Mouse (Mus musculus) midbrain, embryonic 15.5 days (tissue): ENCODE results near the gene Zfyve28. TPM values are rescaled to one million over a fixed set of nuclear protein-coding genes. Genes with fewer than 3 reads are reported as not detected.

ENCODE experiments used
- ATAC-seq: fragments of 200-750 bp; cut with Nextera tagmentation; replicated peaks from 2 replicates; pipeline ENCODE4 v1.8.0; 2017; ENCODE audit warnings: moderate TSS enrichment
- H3K27ac ChIP-seq: fragments of 300-500 bp; sonication (generic); 2 replicates; pipeline ENCODE4 v1.5.1; 2015; ENCODE audit warnings: mild to moderate bottlenecking, inconsistent platforms
- H3K27me3 ChIP-seq: fragments of 300-500 bp; sonication (generic); replicated peaks from 2 replicates; pipeline ENCODE4 v1.6.1; 2015; ENCODE audit warnings: inconsistent platforms
- H3K36me3 ChIP-seq: fragments of 300-500 bp; sonication (generic); replicated peaks from 2 replicates; pipeline ENCODE4 v1.6.1; 2015; ENCODE audit warnings: inconsistent platforms
- H3K4me1 ChIP-seq: fragments of 300-500 bp; sonication (generic); 2 replicates; pipeline ENCODE4 v1.6.1; 2015; ENCODE audit warnings: inconsistent platforms
- H3K4me2 ChIP-seq: fragments of 300-500 bp; sonication (generic); 2 replicates; pipeline ENCODE4 v1.6.1; 2015; ENCODE audit warnings: inconsistent platforms, mild to moderate bottlenecking, moderate library complexity
- H3K4me3 ChIP-seq: fragments of 300-500 bp; sonication (generic); 2 replicates; pipeline ENCODE4 v1.5.1; 2015; ENCODE audit warnings: mild to moderate bottlenecking, inconsistent platforms
- H3K9ac ChIP-seq: fragments of 300-500 bp; sonication (generic); 2 replicates; pipeline ENCODE4 v1.6.1; 2015; ENCODE audit warnings: mild to moderate bottlenecking, inconsistent platforms
- H3K9me3 ChIP-seq: fragments of 300-500 bp; sonication (generic); 2 replicates; pipeline ENCODE4 v1.6.1; 2016; ENCODE audit warnings: inconsistent platforms
- WGBS: fragments of 180-500 bp; shearing (Covaris S2); methylation state at CpG from one replicate; pipeline ENCODE4 v1.1.7; 2015; ENCODE audit warnings: mixed read lengths; 5-methylcytosine and 5-hydroxymethylcytosine counted together
- polyA plus RNA-seq: library from polyadenylated mRNA; unstranded; fragments of >200 nt; fragmentation: Nextera tagmentation; extraction: Ambion mirVana; gene quantifications from 2 replicates; pipeline ENCODE4 v1.2.1, GENCODE M21; 2015

Gene Zfyve28
- polyA plus RNA-seq, 1 experiment from 2014 or later = 6.1 TPM

DNA sequence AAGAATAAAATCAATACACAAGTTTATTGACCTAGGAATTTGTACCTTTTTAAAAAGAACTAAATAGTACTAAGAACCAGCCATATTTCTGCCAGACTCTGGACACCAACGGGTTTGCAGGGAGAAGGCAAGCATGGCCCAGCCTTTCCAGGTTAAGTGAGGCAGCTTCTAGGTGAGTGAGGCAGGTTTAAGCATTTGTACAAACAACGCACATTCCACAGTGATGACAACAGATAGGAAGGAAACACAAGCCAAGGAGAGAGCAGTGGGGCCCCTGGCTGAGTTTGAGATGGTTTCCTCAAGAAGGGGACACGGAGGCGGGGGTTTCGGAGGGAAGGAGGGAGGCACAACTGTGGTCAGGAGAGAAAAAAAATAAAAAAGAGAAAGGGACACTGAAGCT lies 69.6 kb downstream of the Zfyve28 start:
- Histone ChIP-seq H3K27ac (no peak overlapping the region), H3K4me2 (no peak overlapping the region), H3K27me3 (no peaks in the 10 kb centered on the region), H3K9ac (no peak overlapping the region), H3K4me3 (no peak overlapping the region), H3K36me3 (no peaks in the 10 kb centered on the region), H3K9me3 (no peaks in the 10 kb centered on the region), H3K4me1 (no peaks in the 10 kb centered on the region)
- WGBS = 85% methylated on average over 5 of the region's 5 CpGs
- ATAC-seq = no peak

- H3K27me3 ChIP-seq = no peaks in the 10 kb centered on the region
- H3K9me3 ChIP-seq = no peaks in the 10 kb centered on the region
- H3K27ac ChIP-seq = no peak overlapping the region
- no peak overlapping the region for H3K9ac ChIP-seq
- ATAC-seq = no peak
- H3K4me1 ChIP-seq = no peaks in the 10 kb centered on the region
- no peak overlapping the region for H3K4me2 ChIP-seq
- no peaks in the 10 kb centered on the region for H3K36me3 ChIP-seq
- WGBS = 66% methylated on average over 9 of the region's 9 CpGs
- no peak overlapping the region for H3K4me3 ChIP-seq
Measured at GRCm38 (mm10) chr5:34217756-34218155, 70.5 kb downstream of the Zfyve28 start.

GRCm38 (mm10) chr5:34216025-34216424 lies 72.2 kb downstream of the Zfyve28 start:
- H3K4me2 ChIP-seq = no peak overlapping the region
- no peaks in the 10 kb centered on the region for H3K4me1 ChIP-seq
- H3K27me3 ChIP-seq = no peaks in the 10 kb centered on the region
- no peak overlapping the region for H3K27ac ChIP-seq
- H3K36me3 ChIP-seq = no peaks in the 10 kb centered on the region
- no peaks in the 10 kb centered on the region for H3K9me3 ChIP-seq
- 80% methylated on average over 7 of the region's 7 CpGs for WGBS
- no peak overlapping the region for H3K9ac ChIP-seq
- no peak for ATAC-seq
- no peak overlapping the region for H3K4me3 ChIP-seq

GRCm38 (mm10) chr5:34213659-34214058 lies 74.6 kb downstream of the Zfyve28 start:
- H3K4me1 ChIP-seq = no peaks in the 10 kb centered on the region
- H3K9ac ChIP-seq = no peak overlapping the region
- H3K27me3 ChIP-seq = no peaks in the 10 kb centered on the region
- H3K4me3 ChIP-seq = no peak overlapping the region
- no peak overlapping the region for H3K4me2 ChIP-seq
- H3K9me3 ChIP-seq = no peaks in the 10 kb centered on the region
- H3K27ac ChIP-seq = no peak overlapping the region
- 80% methylated on average over 8 of the region's 8 CpGs for WGBS
- no peaks in the 10 kb centered on the region for H3K36me3 ChIP-seq
- no peak for ATAC-seq

DNA sequence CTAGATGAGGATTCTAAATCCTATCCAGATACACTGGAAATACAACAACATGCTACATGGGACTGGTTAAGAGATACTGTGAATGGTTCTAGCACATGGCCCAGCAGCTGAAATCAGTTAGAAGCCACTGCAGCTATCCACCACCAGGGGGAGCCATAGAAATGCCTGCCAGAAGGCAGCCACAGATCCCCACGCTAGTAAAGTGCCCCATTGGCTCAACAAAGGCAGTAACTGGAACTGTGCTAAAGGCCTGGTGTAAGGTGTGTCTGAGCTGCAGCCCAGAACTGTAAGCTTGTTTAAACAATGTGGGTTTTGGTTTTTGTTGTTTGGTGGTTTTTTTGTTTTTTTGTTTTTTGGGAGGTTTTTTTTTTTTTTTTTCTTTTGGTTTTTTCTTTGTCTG lies 78.0 kb downstream of the Zfyve28 start:
- ATAC-seq = peak; percentile 67; the same call in 1 of the 2 replicates
- 2% methylated on average over 1 of the region's 1 CpGs for WGBS
- H3K4me3 ChIP-seq = no peak overlapping the region
- no peaks in the 10 kb centered on the region for H3K36me3 ChIP-seq
- no peak overlapping the region for H3K27ac ChIP-seq
- H3K9me3 ChIP-seq = no peaks in the 10 kb centered on the region
- no peaks in the 10 kb centered on the region for H3K27me3 ChIP-seq
- no peak overlapping the region for H3K9ac ChIP-seq
- no peaks in the 10 kb centered on the region for H3K4me1 ChIP-seq
- H3K4me2 ChIP-seq = no peak overlapping the region

DNA sequence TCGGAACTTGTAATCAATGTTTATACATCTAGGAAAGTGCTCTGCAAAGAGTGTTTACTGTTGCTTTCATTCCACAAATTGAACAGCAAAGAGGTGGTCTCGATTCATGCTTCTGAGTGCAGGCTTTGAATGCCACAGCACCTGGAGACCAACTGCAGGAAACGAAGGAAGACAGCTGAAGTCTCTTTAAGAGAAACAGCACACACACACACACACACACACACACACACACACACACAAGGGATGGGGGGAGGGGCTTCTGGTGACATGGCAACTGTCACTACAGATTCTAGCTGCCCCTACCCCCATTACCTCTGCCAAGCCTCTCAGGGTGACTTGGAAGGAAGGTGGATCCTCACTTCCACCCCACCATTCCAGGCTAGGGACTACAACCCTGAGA lies 80.7 kb downstream of the Zfyve28 start:
- Histone ChIP-seq H3K27me3 (no peaks in the 10 kb centered on the region), H3K36me3 (no peaks in the 10 kb centered on the region), H3K4me3 (no peak overlapping the region), H3K9me3 (no peaks in the 10 kb centered on the region), H3K27ac (no peak overlapping the region), H3K9ac (no peak overlapping the region), H3K4me2 (no peak overlapping the region), H3K4me1 (no peaks in the 10 kb centered on the region)
- ATAC-seq = no peak
- 63% methylated on average over 3 of the region's 3 CpGs for WGBS

- 85% methylated on average over 2 of the region's 2 CpGs for WGBS
- ATAC-seq = no peak
- H3K4me1 ChIP-seq = no peaks in the 10 kb centered on the region
- no peak overlapping the region for H3K4me3 ChIP-seq
- no peaks in the 10 kb centered on the region for H3K36me3 ChIP-seq
- no peaks in the 10 kb centered on the region for H3K9me3 ChIP-seq
- H3K9ac ChIP-seq = no peak overlapping the region
- H3K27me3 ChIP-seq = no peaks in the 10 kb centered on the region
- H3K4me2 ChIP-seq = no peak overlapping the region
- no peak overlapping the region for H3K27ac ChIP-seq
Measured at GRCm38 (mm10) chr5:34205788-34206187, 82.5 kb downstream of the Zfyve28 start.

GRCm38 (mm10) chr5:34204911-34205310 lies 83.3 kb downstream of the Zfyve28 start:
- ATAC-seq = no peak

GRCm38 (mm10) chr5:34202006-34202405 lies 86.2 kb downstream of the Zfyve28 start:
- Histone ChIP-seq H3K4me3 (no peak overlapping the region), H3K9me3 (no peaks in the 10 kb centered on the region), H3K9ac (no peak overlapping the region), H3K27me3 (no peaks in the 10 kb centered on the region), H3K4me2 (no peak overlapping the region), H3K27ac (no peak overlapping the region), H3K36me3 (no peaks in the 10 kb centered on the region), H3K4me1 (no peaks in the 10 kb centered on the region)
- ATAC-seq = no peak
- 85% methylated on average over 4 of the region's 4 CpGs for WGBS

More at GRCm38 (mm10) chr5:34204911-34205310, 83.3 kb downstream of the Zfyve28 start:
- H3K4me3 ChIP-seq = no peak overlapping the region
- H3K9ac ChIP-seq = no peak overlapping the region
- H3K4me1 ChIP-seq = no peaks in the 10 kb centered on the region
- H3K9me3 ChIP-seq = no peaks in the 10 kb centered on the region
- H3K27ac ChIP-seq = no peak overlapping the region
- H3K27me3 ChIP-seq = no peaks in the 10 kb centered on the region
- H3K36me3 ChIP-seq = no peaks in the 10 kb centered on the region
- no peak overlapping the region for H3K4me2 ChIP-seq
- WGBS = 80% methylated on average over 2 of the region's 2 CpGs

DNA sequence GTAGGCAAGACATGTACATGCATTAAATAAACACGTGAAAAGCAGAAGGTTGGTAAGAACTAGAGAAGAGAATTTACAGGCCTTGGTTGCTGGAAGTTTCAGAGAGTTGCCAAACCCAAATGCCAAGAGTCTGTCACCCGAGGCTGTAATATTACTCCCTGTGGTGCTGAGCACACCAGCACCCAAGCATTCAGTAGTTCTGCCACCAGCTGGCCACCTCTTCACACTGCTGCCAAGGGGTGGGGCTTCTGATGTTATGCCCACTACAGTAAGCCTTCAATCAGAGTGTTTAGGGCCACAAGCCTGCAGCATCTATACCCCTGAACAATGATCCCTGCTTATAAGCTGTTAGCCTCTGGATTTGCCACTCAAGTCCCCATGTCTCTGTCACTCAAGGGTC lies 86.9 kb downstream of the Zfyve28 start:
- no peaks in the 10 kb centered on the region for H3K4me1 ChIP-seq
- WGBS = 75% methylated on average over 2 of the region's 2 CpGs
- H3K4me2 ChIP-seq = no peak overlapping the region
- no peak overlapping the region for H3K9ac ChIP-seq
- H3K27ac ChIP-seq = no peak overlapping the region
- H3K9me3 ChIP-seq = no peaks in the 10 kb centered on the region
- no peaks in the 10 kb centered on the region for H3K36me3 ChIP-seq
- no peaks in the 10 kb centered on the region for H3K27me3 ChIP-seq
- no peak for ATAC-seq
- no peak overlapping the region for H3K4me3 ChIP-seq

GRCm38 (mm10) chr5:34198615-34199014 lies 89.6 kb downstream of the Zfyve28 start:
- Histone ChIP-seq H3K4me1 (no peaks in the 10 kb centered on the region), H3K36me3 (no peaks in the 10 kb centered on the region), H3K4me3 (no peak overlapping the region), H3K4me2 (no peak overlapping the region), H3K9me3 (no peaks in the 10 kb centered on the region), H3K27me3 (no peaks in the 10 kb centered on the region), H3K27ac (no peak overlapping the region), H3K9ac (no peak overlapping the region)
- 87% methylated on average over 6 of the region's 6 CpGs for WGBS
- no peak for ATAC-seq

DNA sequence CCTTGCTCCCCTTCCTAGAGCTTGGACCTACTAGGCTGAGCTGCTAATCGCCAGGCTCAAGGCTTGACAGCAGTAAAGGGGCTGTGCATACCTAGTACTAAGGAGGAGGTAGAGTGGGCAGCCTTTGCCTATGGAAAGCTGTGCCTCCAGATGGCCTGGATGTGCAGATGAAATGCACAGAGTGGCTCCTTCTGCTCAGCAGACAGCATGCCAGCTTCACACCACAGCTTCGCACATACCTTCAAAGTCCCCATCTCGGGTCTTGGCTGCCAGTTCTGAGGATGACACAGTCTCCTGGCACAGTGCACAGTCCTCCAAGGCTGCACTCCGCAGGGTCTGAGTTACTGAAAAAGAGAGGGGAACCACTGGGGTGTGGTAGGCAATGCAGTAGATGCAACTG lies 91.0 kb downstream of the Zfyve28 start:
- H3K36me3 ChIP-seq = no peaks in the 10 kb centered on the region
- H3K4me3 ChIP-seq = no peak overlapping the region
- ATAC-seq = no peak
- no peak overlapping the region for H3K27ac ChIP-seq
- H3K4me2 ChIP-seq = no peak overlapping the region
- no peaks in the 10 kb centered on the region for H3K27me3 ChIP-seq
- WGBS = 80% methylated on average over 4 of the region's 4 CpGs
- no peak overlapping the region for H3K9ac ChIP-seq
- H3K4me1 ChIP-seq = no peaks in the 10 kb centered on the region
- H3K9me3 ChIP-seq = no peaks in the 10 kb centered on the region

DNA sequence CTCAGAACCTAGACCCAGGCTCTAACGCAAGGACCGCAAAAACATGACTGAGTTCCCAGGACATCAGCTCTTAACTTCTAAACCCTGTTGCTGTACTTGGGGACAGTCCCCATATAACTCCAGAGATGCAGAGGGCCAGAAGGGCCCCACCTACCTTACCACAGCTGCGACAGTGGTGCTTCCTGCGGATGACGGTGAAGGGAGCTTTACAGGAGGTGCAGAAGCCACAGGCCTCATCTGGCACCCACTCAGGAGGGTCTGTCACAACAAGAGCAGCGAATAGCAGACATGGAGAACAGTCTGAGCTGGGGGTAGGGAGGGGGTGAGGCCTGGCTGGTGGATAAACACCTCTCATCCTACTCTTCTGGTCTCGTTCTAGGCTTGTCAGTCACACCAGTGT lies 91.8 kb downstream of the Zfyve28 start:
- no peaks in the 10 kb centered on the region for H3K36me3 ChIP-seq
- H3K27ac ChIP-seq = no peak overlapping the region
- no peaks in the 10 kb centered on the region for H3K9me3 ChIP-seq
- no peaks in the 10 kb centered on the region for H3K4me1 ChIP-seq
- 81% methylated on average over 7 of the region's 7 CpGs for WGBS
- no peak overlapping the region for H3K4me2 ChIP-seq
- H3K9ac ChIP-seq = no peak overlapping the region
- H3K27me3 ChIP-seq = no peaks in the 10 kb centered on the region
- no peak for ATAC-seq
- no peak overlapping the region for H3K4me3 ChIP-seq

- Histone ChIP-seq H3K9ac (no peak overlapping the region), H3K27ac (no peak overlapping the region), H3K4me3 (no peak overlapping the region), H3K4me2 (no peak overlapping the region), H3K27me3 (no peaks in the 10 kb centered on the region), H3K9me3 (no peaks in the 10 kb centered on the region), H3K36me3 (no peaks in the 10 kb centered on the region), H3K4me1 (no peaks in the 10 kb centered on the region)
- no peak for ATAC-seq
- WGBS = 94% methylated on average over 12 of the region's 12 CpGs
Measured at GRCm38 (mm10) chr5:34195786-34196185, 92.5 kb downstream of the Zfyve28 start.
